Mouse (Mus musculus): Measurements from ENCODE around the gene Sod1.

DNA sequence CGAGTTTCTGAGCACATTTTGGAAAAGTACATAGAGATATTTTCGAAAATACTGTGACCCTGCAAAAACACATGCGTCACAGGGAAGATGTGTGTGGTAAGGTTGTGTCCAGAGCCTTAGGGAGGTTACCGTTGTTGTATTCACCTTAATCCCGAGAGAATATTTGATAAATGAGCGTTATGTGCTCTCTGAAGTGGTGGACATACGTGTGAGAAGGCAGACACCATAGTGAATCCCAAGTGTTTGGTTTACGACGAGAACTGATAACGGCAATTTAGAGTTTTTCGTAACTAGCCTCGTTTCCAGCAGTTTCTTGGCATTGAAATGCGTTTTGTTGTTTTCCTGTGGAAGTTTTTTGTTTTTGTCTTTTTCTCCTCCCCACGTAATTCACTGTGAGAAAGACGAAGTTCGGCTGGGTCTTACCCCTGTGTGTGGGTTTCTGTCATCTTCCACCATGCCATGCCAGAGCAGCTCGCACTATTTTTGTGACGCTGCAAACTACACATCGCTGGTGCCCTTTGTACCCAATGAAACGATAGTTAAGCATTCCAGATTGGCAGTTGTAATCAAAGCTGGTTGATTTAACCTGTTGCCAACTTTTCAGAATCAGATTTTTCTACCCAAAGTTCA, 1.0 kb downstream of the Sod1 start:
- TF ChIP-seq CTCF (IDR thresholded peaks at IDR 0.05; ENCODE audit: control insufficient read depth, insufficient read depth, insufficient read length) (no peak), MAX (IDR thresholded peaks at IDR 0.05) (no peak), CEBPB (IDR thresholded peaks at IDR 0.05; ENCODE audit: low read depth) (no peak), MYOD1 (IDR thresholded peaks at IDR 0.05; ENCODE audit: control insufficient read depth, insufficient read length, low read depth) (no peak), FOSL1 (IDR thresholded peaks at IDR 0.05; ENCODE audit: insufficient read depth, low read length, poor library complexity, severe bottlenecking) (no peak), USF1 (IDR thresholded peaks at IDR 0.05; ENCODE audit: low read depth) (no peak)

All from C2C12 (cell line).